Mouse (Mus musculus): ENCODE results near the gene Ceacam2. TPM values are rescaled to one million over a fixed set of nuclear protein-coding genes. Genes with fewer than 3 reads are reported as not detected.

Gene Ceacam2
- 0.15 and 0.44 TPM in 2 replicates for polyA plus RNA-seq (2021; fragmentation: Nextera tagmentation)
- long read RNA-seq, experiment 1, partial matches to known transcripts = 0 of 1 reads
- long read RNA-seq, experiment 1, other reads (novel, unspliced or antisense) = 0 of 1 reads
- long read RNA-seq, experiment 2, partial matches to known transcripts = 0 of 4 reads
- long read RNA-seq, experiment 2, other reads (novel, unspliced or antisense) = 3 of 4 reads

DNA sequence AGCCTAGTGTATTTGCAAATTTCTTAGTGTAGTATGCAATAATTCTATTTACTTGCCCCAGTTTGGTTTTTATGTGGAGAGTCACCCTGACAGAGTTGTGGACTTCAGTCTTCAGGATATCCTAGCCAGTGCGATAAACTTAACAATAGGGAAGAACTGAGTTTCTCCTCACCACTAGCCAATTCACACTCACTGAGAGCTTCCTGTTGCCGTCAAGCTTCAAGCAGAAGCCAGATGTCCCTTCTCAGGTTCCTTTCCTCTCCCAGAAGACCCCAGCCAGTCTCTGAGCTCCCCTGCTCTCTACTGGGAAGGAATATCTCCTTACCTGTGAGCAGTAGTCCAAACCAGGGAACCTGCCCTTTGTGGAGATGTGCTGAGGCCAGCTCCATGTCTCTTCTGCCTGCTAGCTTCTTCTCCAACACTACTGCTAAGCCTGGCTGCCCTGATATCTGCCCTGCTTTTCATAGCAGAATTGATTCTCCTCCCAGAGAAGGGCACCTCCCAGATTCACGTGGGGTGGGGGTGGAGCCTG lies at the start of gene Ceacam2:
TSS of gene Ceacam2 (minus strand) at position 482 of the 532 bp plus-strand sequence.

DNA sequence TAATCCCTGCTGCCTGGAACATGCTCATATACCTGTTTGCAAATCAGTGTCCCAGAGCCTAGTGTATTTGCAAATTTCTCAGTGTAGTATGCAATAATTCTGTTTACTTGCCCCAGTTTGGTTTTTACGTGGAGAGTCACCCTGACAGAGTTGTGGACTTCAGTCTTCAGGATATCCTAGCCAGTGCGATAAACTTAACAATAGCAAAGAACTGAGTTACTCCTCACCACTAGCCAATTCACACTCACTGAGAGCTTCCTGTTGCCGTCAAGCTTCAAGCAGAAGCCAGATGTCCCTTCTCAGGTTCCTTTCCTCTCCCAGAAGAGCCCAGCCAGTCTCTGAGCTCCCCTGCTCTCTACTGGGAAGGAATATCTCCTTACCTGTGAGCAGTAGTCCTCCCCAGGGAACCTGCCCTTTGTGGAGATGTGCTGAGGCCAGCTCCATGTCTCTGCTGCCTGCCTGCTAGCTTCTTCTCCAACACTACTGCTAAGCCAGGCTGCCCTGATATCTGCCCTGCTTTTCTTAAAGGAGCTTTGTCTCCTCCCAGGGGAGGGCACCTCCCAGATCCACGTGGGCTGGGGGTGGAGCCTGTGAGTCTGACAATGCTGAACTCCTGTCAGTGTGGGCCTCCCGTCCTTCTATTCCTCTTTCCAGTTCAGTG lies 62.4 kb downstream of the Ceacam2 start, which contains the start of gene Ceacam1:
TSS of gene Ceacam1 (minus strand) at position 513 of the 661 bp plus-strand sequence.

Other genes with a start within 250 kb of the Ceacam2 start
- 41.6 and 50.0 TPM in 2 replicates for gene Pafah1b3, start 241.9 kb downstream of the Ceacam2 start, polyA plus RNA-seq (2021; fragmentation: Nextera tagmentation)
- 0.15 TPM in 1 of 2 replicates, not detected in the other for gene Prr19, start 238.4 kb downstream of the Ceacam2 start, polyA plus RNA-seq (2021; fragmentation: Nextera tagmentation)
- gene Tmem145, start 233.8 kb downstream of the Ceacam2 start, polyA plus RNA-seq (2021; fragmentation: Nextera tagmentation) = 6.3 and 8.2 TPM in 2 replicates
- gene Megf8, start 222.7 kb downstream of the Ceacam2 start, polyA plus RNA-seq (2021; fragmentation: Nextera tagmentation) = 6.5 and 6.8 TPM in 2 replicates
- 0.21 TPM in 1 of 2 replicates, not detected in the other for gene Cnfn, start 170.1 kb downstream of the Ceacam2 start, polyA plus RNA-seq (2021; fragmentation: Nextera tagmentation)
- gene Lipe, start 141.1 kb downstream of the Ceacam2 start, polyA plus RNA-seq (2021; fragmentation: Nextera tagmentation) = 5.1 and 5.6 TPM in 2 replicates
- gene Cxcl17, start 127.0 kb downstream of the Ceacam2 start, polyA plus RNA-seq (2021; fragmentation: Nextera tagmentation) = not detected in 2 replicates
- 3.6 and 4.8 TPM in 2 replicates for gene Ceacam1, start 62.3 kb downstream of the Ceacam2 start, polyA plus RNA-seq (2021; fragmentation: Nextera tagmentation)
- 0.26 TPM in 1 of 2 replicates, not detected in the other for gene Erich4, start 76.0 kb upstream of the Ceacam2 start, polyA plus RNA-seq (2021; fragmentation: Nextera tagmentation)
- gene Dmac2, start 79.6 kb upstream of the Ceacam2 start, polyA plus RNA-seq (2021; fragmentation: Nextera tagmentation) = 42.7 and 50.0 TPM in 2 replicates
- gene B3gnt8, start 86.8 kb upstream of the Ceacam2 start, polyA plus RNA-seq (2021; fragmentation: Nextera tagmentation) = 0.19 and 0.45 TPM in 2 replicates
- gene Bckdha, start 119.1 kb upstream of the Ceacam2 start, polyA plus RNA-seq (2021; fragmentation: Nextera tagmentation) = 30.5 TPM in 2 replicates
- 38.7 and 38.9 TPM in 2 replicates for gene Exosc5, start 119.3 kb upstream of the Ceacam2 start, polyA plus RNA-seq (2021; fragmentation: Nextera tagmentation)
- 25.7 and 26.5 TPM in 2 replicates for gene Tmem91, start 135.3 kb upstream of the Ceacam2 start, polyA plus RNA-seq (2021; fragmentation: Nextera tagmentation)
- 45.1 and 47.8 TPM in 2 replicates for gene B9d2, start 140.9 kb upstream of the Ceacam2 start, polyA plus RNA-seq (2021; fragmentation: Nextera tagmentation)
- 0.26 and 0.60 TPM in 2 replicates for gene Tgfb1, start 147.1 kb upstream of the Ceacam2 start, polyA plus RNA-seq (2021; fragmentation: Nextera tagmentation)
- 40.0 and 50.9 TPM in 2 replicates for gene Ccdc97, start 179.2 kb upstream of the Ceacam2 start, polyA plus RNA-seq (2021; fragmentation: Nextera tagmentation)
- 7.5 and 9.4 TPM in 2 replicates for gene Hnrnpul1, start 214.9 kb upstream of the Ceacam2 start, polyA plus RNA-seq (2021; fragmentation: Nextera tagmentation)
- 17.1 and 18.5 TPM in 2 replicates for gene Axl, start 248.8 kb upstream of the Ceacam2 start, polyA plus RNA-seq (2021; fragmentation: Nextera tagmentation)

All from layer of hippocampus, adult 6 months (tissue).